Mouse (Mus musculus): ENCODE results near the gene Smyd4. TPM values are rescaled to one million over a fixed set of nuclear protein-coding genes. Genes with fewer than 3 reads are reported as not detected.

Gene Smyd4
- 14.3 and 15.2 TPM in 2 replicates for polyA plus RNA-seq (2014; fragmentation: Nextera tagmentation; extraction: Ambion mirVana)

DNA sequence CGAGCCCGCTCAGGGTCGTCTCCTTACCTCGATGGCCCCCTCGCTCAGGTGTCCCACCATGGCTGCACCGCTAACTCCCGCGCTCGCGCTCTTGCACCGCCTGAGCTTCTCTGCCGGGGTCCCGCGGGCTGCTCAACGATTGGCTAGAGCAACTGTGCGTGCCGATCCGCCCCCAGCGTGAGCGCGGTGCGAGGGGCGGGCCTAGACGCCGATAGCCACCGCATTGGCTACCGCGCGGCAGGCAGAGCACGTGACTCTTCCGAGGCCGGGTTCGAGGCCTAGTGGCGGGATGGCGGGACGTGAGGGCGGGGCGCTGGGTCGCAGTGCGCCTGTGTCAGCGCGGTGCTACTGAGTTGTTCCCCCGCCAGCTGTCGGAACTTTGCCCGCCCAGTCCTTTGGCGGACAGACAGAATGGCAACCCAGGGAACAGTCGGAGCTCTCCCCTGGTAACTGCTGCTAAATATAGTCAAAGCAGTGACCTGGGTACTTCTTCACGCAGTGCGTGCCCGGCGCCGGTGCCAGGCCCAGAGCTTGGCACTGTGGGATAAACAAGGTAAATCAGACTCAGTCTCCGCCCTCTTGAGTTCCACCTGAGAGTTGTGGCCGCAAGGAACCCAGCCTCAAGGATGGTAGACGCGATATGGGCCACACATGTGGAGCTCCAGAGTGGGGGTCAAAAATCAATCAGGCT lies at the start of gene Smyd4, which contains the start of gene Rpa1:
Gene Smyd4 (plus strand): TSS at position 235 of the 691 bp plus-strand sequence.
Gene Rpa1 (minus strand): TSS at position 126 of the 691 bp plus-strand sequence.
- H3K9ac ChIP-seq (ENCODE audit: low read length), result peak within 1 kb of the TSS; percentile 83
- H3K4me1 ChIP-seq (ENCODE audit: control insufficient read depth, insufficient read depth, low read length), result 0 out of 2 replicates have a peak, but pooled peaks cover 2% of the 10 kb centered on the region
- H3K4me3 ChIP-seq (ENCODE audit: low read depth, low read length), result peak within 1 kb of the TSS; percentile 87
- H3K9me3 ChIP-seq (ENCODE audit: control insufficient read depth, low read length), result no peaks in the 10 kb centered on the region
- peaks cover 2% of the 10 kb centered on the region; the same call in 1 of the 2 replicates for H3K36me3 ChIP-seq (ENCODE audit: control insufficient read depth, insufficient read depth, low read length)
- H3K4me2 ChIP-seq (ENCODE audit: low read depth, severe bottlenecking), result peak within 1 kb of the TSS; percentile 79
- H3K27ac ChIP-seq (replicated peaks; ENCODE audit: low read depth, low read length), result 0 out of 2 replicates have a peak within 1 kb of the TSS, but pooled peaks have one; percentile 59
- WGBS, result under 1% methylated on average over 56 of the region's 56 CpGs
- ATAC-seq (ENCODE audit: insufficient number of reproducible peaks, low FRiP score, low TSS enrichment, low read depth), result peak; percentile 100
- H3K27me3 ChIP-seq (ENCODE audit: control insufficient read depth, insufficient read depth, low read length), result no peaks in the 10 kb centered on the region
- DNase-seq (ENCODE audit: low spot score), result peak; percentile 97

DNA sequence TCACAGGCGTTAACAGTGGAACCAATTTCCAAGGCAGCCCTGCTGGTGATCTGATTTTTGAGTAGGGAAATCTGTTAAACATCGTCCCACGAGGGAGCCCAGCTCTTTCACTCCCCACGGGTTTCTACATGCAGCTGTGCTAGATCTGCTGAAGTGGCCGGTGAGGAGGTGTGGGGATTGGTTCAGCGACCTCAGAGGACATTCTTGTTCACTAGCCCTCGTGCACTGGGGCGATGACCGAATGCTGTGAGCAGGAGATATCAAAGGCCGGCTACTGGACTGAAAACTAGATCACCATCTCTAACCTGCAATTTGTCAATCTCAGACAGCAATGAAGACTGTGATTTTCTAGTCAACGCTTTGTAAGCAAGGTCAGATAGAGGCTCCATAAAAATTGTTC lies 49.7 kb upstream of the Smyd4 start:
- Histone ChIP-seq H3K9me3 (ENCODE audit: control insufficient read depth, low read length) (no peaks in the 10 kb centered on the region), H3K27me3 (ENCODE audit: control insufficient read depth, insufficient read depth, low read length) (no peaks in the 10 kb centered on the region), H3K4me2 (ENCODE audit: low read depth, severe bottlenecking) (no peak overlapping the region), H3K9ac (ENCODE audit: low read length) (no peak overlapping the region), H3K36me3 (ENCODE audit: control insufficient read depth, insufficient read depth, low read length) (peaks cover 15% of the 10 kb centered on the region; the same call in 1 of the 2 replicates), H3K4me1 (ENCODE audit: control insufficient read depth, insufficient read depth, low read length) (no peaks in the 10 kb centered on the region), H3K4me3 (ENCODE audit: low read depth, low read length) (no peak overlapping the region), H3K27ac (replicated peaks; ENCODE audit: low read depth, low read length) (no peak overlapping the region)
- DNase-seq (ENCODE audit: low spot score), result no peak
- no peak for ATAC-seq (ENCODE audit: insufficient number of reproducible peaks, low FRiP score, low TSS enrichment, low read depth)
- 60% methylated on average over 11 of the region's 11 CpGs for WGBS

DNA sequence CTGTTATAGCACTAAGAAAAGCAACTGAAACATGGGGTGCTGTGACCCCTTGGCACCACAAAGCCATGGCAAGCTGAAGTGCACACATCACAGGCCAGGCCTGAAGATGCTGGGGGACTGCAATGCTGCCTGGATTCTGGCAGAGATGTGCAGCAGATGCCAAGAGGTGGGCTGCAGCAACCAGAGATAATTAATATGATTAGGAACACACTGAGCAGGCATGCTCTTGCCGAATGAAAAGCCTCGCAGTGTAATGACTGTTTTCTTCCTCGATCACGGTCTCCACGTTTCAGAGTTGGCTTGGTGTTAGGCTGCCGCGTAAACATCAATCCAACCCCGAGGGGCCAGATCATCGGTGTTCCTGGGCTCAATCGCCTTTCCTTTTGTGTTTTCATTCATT lies 48.4 kb upstream of the Smyd4 start:
- Histone ChIP-seq H3K27me3 (ENCODE audit: control insufficient read depth, insufficient read depth, low read length) (no peaks in the 10 kb centered on the region), H3K4me1 (ENCODE audit: control insufficient read depth, insufficient read depth, low read length) (no peaks in the 10 kb centered on the region), H3K9me3 (ENCODE audit: control insufficient read depth, low read length) (no peaks in the 10 kb centered on the region), H3K27ac (replicated peaks; ENCODE audit: low read depth, low read length) (no peak overlapping the region), H3K36me3 (ENCODE audit: control insufficient read depth, insufficient read depth, low read length) (peaks cover 15% of the 10 kb centered on the region; the same call in 1 of the 2 replicates), H3K4me3 (ENCODE audit: low read depth, low read length) (no peak overlapping the region), H3K9ac (ENCODE audit: low read length) (no peak overlapping the region), H3K4me2 (ENCODE audit: low read depth, severe bottlenecking) (no peak overlapping the region)
- WGBS, result 87% methylated on average over 10 of the region's 10 CpGs
- ATAC-seq (ENCODE audit: insufficient number of reproducible peaks, low FRiP score, low TSS enrichment, low read depth), result no peak
- DNase-seq (ENCODE audit: low spot score), result no peak

DNA sequence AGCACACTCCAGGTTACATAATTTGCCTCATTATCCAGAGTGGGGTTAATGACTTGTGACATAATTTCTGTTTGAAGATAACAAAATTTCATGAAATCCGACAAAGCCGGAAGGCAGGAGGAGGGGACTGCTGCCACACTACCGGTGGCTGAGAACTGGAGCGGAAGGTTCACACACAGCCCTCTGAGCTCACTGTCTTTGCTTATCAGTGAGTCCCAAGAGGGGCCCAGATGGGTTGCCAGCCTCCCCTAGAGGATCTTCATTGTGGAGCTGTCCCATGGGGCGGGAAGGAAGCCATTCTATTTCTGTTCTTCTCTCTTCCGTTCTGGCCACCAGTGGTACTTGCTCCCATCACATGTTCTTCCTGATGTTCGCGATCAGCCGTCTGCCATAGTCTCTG lies 47.3 kb upstream of the Smyd4 start:
- no peak overlapping the region for H3K4me3 ChIP-seq (ENCODE audit: low read depth, low read length)
- H3K9ac ChIP-seq (ENCODE audit: low read length), result no peak overlapping the region
- H3K36me3 ChIP-seq (ENCODE audit: control insufficient read depth, insufficient read depth, low read length), result peaks cover 20% of the 10 kb centered on the region
- DNase-seq (ENCODE audit: low spot score) (no peak), ATAC-seq (ENCODE audit: insufficient number of reproducible peaks, low FRiP score, low TSS enrichment, low read depth) (no peak)
- H3K27ac ChIP-seq (replicated peaks; ENCODE audit: low read depth, low read length), result no peak overlapping the region
- 93% methylated on average over 9 of the region's 9 CpGs for WGBS
- H3K4me1 ChIP-seq (ENCODE audit: control insufficient read depth, insufficient read depth, low read length), result no peaks in the 10 kb centered on the region
- no peak overlapping the region for H3K4me2 ChIP-seq (ENCODE audit: low read depth, severe bottlenecking)
- H3K9me3 ChIP-seq (ENCODE audit: control insufficient read depth, low read length), result no peaks in the 10 kb centered on the region
- no peaks in the 10 kb centered on the region for H3K27me3 ChIP-seq (ENCODE audit: control insufficient read depth, insufficient read depth, low read length)

DNA sequence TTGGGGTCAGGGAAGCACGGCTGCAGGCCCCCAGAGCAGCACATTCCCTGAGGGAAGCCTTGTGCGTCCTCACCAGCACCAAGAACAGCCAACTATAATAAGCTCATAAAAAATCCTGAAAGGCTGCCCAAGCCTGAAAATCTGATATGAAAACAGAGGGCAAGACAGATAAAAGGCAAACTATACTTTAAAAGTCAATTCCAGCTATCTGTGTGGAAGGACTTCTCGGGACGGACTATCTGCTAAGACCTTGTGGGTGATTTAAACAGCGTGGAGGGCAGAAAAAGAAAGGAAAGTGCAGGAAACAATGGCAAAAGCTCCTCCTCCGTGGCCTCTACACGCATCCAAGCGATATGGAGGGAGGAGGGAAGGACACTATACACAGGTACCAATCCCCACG lies 43.4 kb upstream of the Smyd4 start:
- DNase-seq (ENCODE audit: low spot score), result no peak
- H3K9me3 ChIP-seq (ENCODE audit: control insufficient read depth, low read length), result no peaks in the 10 kb centered on the region
- no peak overlapping the region for H3K4me3 ChIP-seq (ENCODE audit: low read depth, low read length)
- no peak overlapping the region for H3K27ac ChIP-seq (replicated peaks; ENCODE audit: low read depth, low read length)
- peaks cover 35% of the 10 kb centered on the region for H3K36me3 ChIP-seq (ENCODE audit: control insufficient read depth, insufficient read depth, low read length)
- H3K9ac ChIP-seq (ENCODE audit: low read length), result no peak overlapping the region
- 89% methylated on average over 9 of the region's 9 CpGs for WGBS
- no peak overlapping the region for H3K4me2 ChIP-seq (ENCODE audit: low read depth, severe bottlenecking)
- H3K27me3 ChIP-seq (ENCODE audit: control insufficient read depth, insufficient read depth, low read length), result no peaks in the 10 kb centered on the region
- no peak for ATAC-seq (ENCODE audit: insufficient number of reproducible peaks, low FRiP score, low TSS enrichment, low read depth)
- H3K4me1 ChIP-seq (ENCODE audit: control insufficient read depth, insufficient read depth, low read length), result no peaks in the 10 kb centered on the region

DNA sequence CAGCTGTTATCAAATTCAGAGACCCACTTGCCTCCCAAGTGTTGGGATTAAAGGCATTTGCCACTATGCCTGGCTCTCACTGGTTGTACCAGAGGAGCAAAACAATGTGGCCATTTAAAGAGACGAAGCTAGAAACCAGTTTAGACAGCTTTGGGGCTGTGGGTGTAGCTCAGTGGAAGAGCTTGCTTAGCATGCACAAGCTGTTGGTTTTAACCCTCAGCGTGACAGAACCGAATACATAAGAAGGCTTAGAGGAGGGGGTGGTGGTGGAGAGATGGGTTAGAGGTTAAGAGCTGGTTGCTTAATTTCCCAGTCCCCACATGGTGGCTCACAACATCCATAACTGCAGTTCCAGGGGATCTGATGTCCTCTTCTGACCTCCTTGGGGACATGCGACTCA lies 39.6 kb upstream of the Smyd4 start:
- H3K9me3 ChIP-seq (ENCODE audit: control insufficient read depth, low read length), result no peaks in the 10 kb centered on the region
- DNase-seq (ENCODE audit: low spot score), result no peak
- peaks cover 35% of the 10 kb centered on the region for H3K36me3 ChIP-seq (ENCODE audit: control insufficient read depth, insufficient read depth, low read length)
- ATAC-seq (ENCODE audit: insufficient number of reproducible peaks, low FRiP score, low TSS enrichment, low read depth), result no peak
- WGBS, result 93% methylated on average over 4 of the region's 4 CpGs
- no peak overlapping the region for H3K27ac ChIP-seq (replicated peaks; ENCODE audit: low read depth, low read length)
- H3K4me1 ChIP-seq (ENCODE audit: control insufficient read depth, insufficient read depth, low read length), result no peaks in the 10 kb centered on the region
- no peak overlapping the region for H3K4me3 ChIP-seq (ENCODE audit: low read depth, low read length)
- no peak overlapping the region for H3K4me2 ChIP-seq (ENCODE audit: low read depth, severe bottlenecking)
- no peak overlapping the region for H3K9ac ChIP-seq (ENCODE audit: low read length)
- no peaks in the 10 kb centered on the region for H3K27me3 ChIP-seq (ENCODE audit: control insufficient read depth, insufficient read depth, low read length)

DNA sequence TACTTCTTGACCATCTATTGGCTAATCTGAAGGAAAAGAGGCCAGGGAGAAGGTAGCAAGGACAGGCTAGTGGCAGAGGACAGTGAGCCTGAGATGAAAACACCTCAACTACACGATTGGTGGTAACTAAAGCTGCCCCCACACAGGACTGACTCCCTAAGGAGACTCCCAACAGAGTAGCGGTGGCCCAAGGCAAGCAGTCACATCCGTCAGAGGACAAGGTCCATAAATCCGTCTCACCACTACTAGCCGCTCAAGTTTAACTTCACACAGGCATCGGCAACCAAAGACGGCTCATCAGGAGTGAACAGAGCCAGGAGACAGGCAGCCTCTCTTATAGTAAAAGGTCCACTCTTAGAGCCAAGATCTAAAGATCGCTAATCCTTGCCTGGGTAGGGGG lies 37.4 kb upstream of the Smyd4 start:
- Histone ChIP-seq H3K4me1 (ENCODE audit: control insufficient read depth, insufficient read depth, low read length) (no peaks in the 10 kb centered on the region), H3K4me3 (ENCODE audit: low read depth, low read length) (no peak overlapping the region), H3K27me3 (ENCODE audit: control insufficient read depth, insufficient read depth, low read length) (no peaks in the 10 kb centered on the region), H3K9ac (ENCODE audit: low read length) (no peak overlapping the region), H3K4me2 (ENCODE audit: low read depth, severe bottlenecking) (no peak overlapping the region), H3K9me3 (ENCODE audit: control insufficient read depth, low read length) (no peaks in the 10 kb centered on the region), H3K36me3 (ENCODE audit: control insufficient read depth, insufficient read depth, low read length) (peaks cover 33% of the 10 kb centered on the region), H3K27ac (replicated peaks; ENCODE audit: low read depth, low read length) (no peak overlapping the region)
- WGBS, result 73% methylated on average over 8 of the region's 8 CpGs
- ATAC-seq (ENCODE audit: insufficient number of reproducible peaks, low FRiP score, low TSS enrichment, low read depth) (no peak), DNase-seq (ENCODE audit: low spot score) (no peak)

DNA sequence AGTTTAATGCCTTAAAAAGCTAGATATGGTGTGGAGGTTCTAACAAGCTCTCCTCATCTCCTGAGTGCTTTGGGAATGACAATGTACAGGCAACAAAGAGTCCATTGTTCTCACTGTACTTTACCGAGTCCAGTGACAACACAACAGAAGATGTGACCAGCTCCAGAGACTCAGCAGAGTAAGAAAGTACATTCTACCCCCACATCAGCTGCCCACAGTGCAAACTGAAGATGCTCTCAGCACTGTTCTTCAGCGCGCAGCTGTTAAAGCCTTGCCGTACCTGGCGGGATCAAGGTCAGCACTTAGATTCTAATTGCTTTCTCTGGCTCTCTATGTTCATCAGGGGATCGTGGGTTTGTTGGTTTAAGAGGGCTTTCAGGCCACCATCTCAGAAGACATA lies 36.5 kb upstream of the Smyd4 start:
- Histone ChIP-seq H3K27ac (replicated peaks; ENCODE audit: low read depth, low read length) (no peak overlapping the region), H3K27me3 (ENCODE audit: control insufficient read depth, insufficient read depth, low read length) (no peaks in the 10 kb centered on the region), H3K9me3 (ENCODE audit: control insufficient read depth, low read length) (no peaks in the 10 kb centered on the region), H3K36me3 (ENCODE audit: control insufficient read depth, insufficient read depth, low read length) (peaks cover 34% of the 10 kb centered on the region), H3K9ac (ENCODE audit: low read length) (no peak overlapping the region), H3K4me3 (ENCODE audit: low read depth, low read length) (no peak overlapping the region), H3K4me2 (ENCODE audit: low read depth, severe bottlenecking) (no peak overlapping the region), H3K4me1 (ENCODE audit: control insufficient read depth, insufficient read depth, low read length) (no peaks in the 10 kb centered on the region)
- WGBS, result 90% methylated on average over 6 of the region's 6 CpGs
- no peak for ATAC-seq (ENCODE audit: insufficient number of reproducible peaks, low FRiP score, low TSS enrichment, low read depth)
- no peak for DNase-seq (ENCODE audit: low spot score)

Data from limb, embryonic 11.5 days (tissue).